Mouse (Mus musculus) layer of hippocampus, adult 2 months (tissue): ENCODE results near the gene Ros1. TPM values are rescaled to one million over a fixed set of nuclear protein-coding genes. Genes with fewer than 3 reads are reported as not detected.

Experiments used
- DNase-seq, 2 experiments: peaks; one replicate each; pipeline ENCODE4 v3.0.0; 2022; ENCODE audit warnings: low spot score in 2 of 2
- H3K27ac ChIP-seq: fragments of 200-600 bp; 2 replicates; pipeline ENCODE4 v1.8.1; 2022
- H3K4me3 ChIP-seq: fragments of 200-600 bp; 2 replicates; pipeline ENCODE4 v1.8.1; 2022; ENCODE audit warnings: mild to moderate bottlenecking
- CTCF ChIP-seq: fragments of 200-600 bp; conservative IDR thresholded peaks from 2 replicates; pipeline ENCODE4 v1.8.1; 2022; ENCODE audit warnings: antibody characterized with exemption, mild to moderate bottlenecking, moderate library complexity
- total RNA-seq, 2 experiments: library from RNA; stranded (reverse); gene quantifications; 2 replicates each; pipeline ENCODE4 v1.2.3; 2021

Ros1 gene
- total RNA-seq, 2 experiments from 2014 or later, result not detected

- TF ChIP-seq CTCF, result peak; percentile 81
- DNase-seq, result peak; percentile 37 to 53
- no peak overlapping the region for H3K4me3 ChIP-seq
- H3K27ac ChIP-seq, result no peak overlapping the region
Measured at GRCm38 (mm10) chr10:52106164-52106757, 88.8 kb downstream of the Ros1 start.

DNA sequence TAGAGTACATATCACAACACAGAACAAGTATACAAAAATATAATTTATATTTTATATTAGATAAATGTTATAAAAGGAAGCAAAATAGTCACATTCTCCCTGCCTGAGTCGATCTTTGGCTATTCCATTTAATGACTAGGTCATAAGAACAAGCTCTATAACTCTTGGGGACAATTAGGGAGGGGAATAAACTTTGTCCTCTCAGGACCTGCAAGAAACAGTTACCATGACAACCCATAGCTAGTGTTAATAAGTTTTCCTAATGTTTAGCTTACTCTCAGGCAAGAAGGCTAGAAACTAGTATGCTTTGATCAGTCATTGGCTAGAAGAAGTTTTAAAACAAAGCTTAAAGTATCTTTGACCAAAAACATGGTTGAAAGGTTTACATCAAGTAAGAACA lies 93.8 kb downstream of the Ros1 start:
- no peak overlapping the region for H3K4me3 ChIP-seq
- no peak for TF ChIP-seq CTCF
- DNase-seq, result no peak

DNA sequence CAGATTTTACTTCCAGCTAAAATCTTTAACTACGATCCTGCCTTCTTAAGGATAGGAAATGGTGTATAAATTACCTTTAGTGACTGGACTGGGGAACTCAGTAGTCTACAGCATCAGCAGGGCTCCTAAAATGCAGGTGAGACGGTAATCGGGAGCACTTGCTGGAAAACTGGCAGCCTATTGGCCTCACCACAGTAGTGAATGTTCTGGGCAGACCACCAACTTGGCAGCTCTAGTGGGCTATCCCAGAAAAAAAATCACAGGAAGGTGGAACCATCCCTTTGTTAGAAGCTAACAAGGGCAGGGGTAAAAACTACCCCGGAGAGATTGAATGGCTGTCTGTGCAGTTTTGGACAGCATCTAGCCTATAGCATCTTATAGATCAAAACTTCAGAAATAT lies 102.9 kb downstream of the Ros1 start:
- TF ChIP-seq CTCF, result no peak
- no peak overlapping the region for H3K27ac ChIP-seq
- H3K4me3 ChIP-seq, result no peak overlapping the region
- no peak for DNase-seq

More for the DNA sequence above, 93.8 kb downstream of the Ros1 start:
- no peak overlapping the region for H3K27ac ChIP-seq

GRCm38 (mm10) chr10:52086681-52087080 lies 108.4 kb downstream of the Ros1 start:
- no peak overlapping the region for H3K27ac ChIP-seq
- no peak for DNase-seq
- H3K4me3 ChIP-seq, result no peak overlapping the region
- no peak for TF ChIP-seq CTCF

DNA sequence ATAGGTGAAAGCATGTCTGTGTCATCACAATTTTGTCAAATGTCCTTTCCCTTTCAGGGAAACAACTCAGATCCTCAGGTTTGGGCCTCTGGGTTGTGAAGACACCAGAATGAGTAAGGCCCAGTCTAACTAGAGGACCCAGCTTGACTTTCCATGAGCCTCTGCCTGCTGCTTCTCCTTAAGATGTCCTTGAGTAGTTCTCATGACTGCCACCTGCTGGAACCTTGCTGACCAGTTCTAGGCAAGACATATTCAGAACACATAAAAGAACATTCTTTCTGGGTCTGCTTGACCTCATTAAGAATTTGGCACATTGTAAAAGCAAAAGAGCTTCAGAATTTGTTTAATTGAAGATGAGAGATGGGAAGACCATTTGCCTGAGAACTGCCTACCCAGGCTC lies 122.6 kb downstream of the Ros1 start:
- DNase-seq, result peak; percentile 3 to 19
- TF ChIP-seq CTCF, result peak; percentile 72
- Histone ChIP-seq H3K27ac (no peak overlapping the region), H3K4me3 (no peak overlapping the region)

- H3K27ac ChIP-seq, result no peak overlapping the region
- no peak overlapping the region for H3K4me3 ChIP-seq
- no peak for DNase-seq
- TF ChIP-seq CTCF, result no peak
Measured at GRCm38 (mm10) chr10:52048287-52048686, 146.8 kb downstream of the Ros1 start.

- DNase-seq, result no peak
- no peak overlapping the region for H3K27ac ChIP-seq
- no peak overlapping the region for H3K4me3 ChIP-seq
- TF ChIP-seq CTCF, result no peak
Measured at GRCm38 (mm10) chr10:52043086-52043485, 152.0 kb downstream of the Ros1 start.

DNA sequence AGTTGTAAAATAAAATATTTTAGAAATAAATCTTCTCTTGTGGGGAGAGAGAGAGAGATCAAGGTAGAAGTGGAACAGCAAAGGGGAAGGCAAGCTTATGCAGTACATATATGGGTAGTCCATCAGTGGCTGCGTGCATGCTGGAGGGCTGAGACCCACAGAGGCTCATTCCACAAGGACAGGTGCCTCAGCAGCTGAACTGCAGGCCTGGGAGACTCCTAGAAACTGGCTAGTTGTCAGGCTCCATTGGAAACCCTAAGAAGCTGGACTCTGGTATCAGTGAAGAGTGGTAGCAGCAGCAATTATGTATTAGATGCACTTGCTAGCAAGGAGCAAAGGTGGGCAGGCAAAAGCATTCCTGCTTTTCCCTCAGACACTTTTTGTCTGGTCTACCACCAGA lies 155.7 kb downstream of the Ros1 start:
- H3K27ac ChIP-seq, result no peak overlapping the region
- no peak for DNase-seq
- no peak overlapping the region for H3K4me3 ChIP-seq
- TF ChIP-seq CTCF, result no peak; the same call in 1 of the 2 replicates

GRCm38 (mm10) chr10:52033729-52034128 lies 161.3 kb downstream of the Ros1 start:
- Histone ChIP-seq H3K4me3 (no peak overlapping the region), H3K27ac (no peak overlapping the region)
- DNase-seq, result no peak
- no peak for TF ChIP-seq CTCF

DNA sequence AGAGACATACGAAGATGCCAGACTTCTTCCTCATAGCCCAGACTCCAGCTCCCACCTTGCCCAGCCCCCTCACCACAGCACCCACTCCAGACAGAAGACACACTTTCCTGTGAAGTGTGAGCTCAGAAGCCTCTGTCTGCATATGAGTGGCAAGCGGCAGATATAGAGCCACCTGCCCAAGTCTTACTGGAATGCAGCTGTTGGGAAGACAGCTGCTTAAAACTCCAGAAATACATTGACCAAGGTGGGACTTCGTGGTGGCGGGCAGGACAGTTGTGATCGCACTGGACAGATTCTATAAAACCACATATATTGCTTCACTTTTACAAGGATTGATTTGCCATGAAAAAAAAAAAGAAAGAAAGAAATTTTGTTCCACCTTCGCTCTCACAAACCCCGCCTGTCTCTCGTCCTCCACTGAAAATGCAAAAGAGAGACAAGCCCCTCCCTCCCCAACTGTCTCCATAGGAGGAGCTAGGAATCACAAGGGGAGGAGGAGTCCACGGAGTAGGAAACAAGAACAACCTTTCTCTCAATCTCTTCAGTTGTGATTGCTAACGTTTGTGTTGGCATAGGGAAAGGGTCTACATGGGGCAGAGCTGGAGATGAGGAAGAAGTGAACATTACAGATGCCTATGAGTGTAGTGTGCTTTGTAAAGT lies 165.5 kb downstream of the Ros1 start:
- Histone ChIP-seq H3K27ac (no peak overlapping the region), H3K4me3 (no peak overlapping the region)
- TF ChIP-seq CTCF, result no peak
- DNase-seq, result no peak

DNA sequence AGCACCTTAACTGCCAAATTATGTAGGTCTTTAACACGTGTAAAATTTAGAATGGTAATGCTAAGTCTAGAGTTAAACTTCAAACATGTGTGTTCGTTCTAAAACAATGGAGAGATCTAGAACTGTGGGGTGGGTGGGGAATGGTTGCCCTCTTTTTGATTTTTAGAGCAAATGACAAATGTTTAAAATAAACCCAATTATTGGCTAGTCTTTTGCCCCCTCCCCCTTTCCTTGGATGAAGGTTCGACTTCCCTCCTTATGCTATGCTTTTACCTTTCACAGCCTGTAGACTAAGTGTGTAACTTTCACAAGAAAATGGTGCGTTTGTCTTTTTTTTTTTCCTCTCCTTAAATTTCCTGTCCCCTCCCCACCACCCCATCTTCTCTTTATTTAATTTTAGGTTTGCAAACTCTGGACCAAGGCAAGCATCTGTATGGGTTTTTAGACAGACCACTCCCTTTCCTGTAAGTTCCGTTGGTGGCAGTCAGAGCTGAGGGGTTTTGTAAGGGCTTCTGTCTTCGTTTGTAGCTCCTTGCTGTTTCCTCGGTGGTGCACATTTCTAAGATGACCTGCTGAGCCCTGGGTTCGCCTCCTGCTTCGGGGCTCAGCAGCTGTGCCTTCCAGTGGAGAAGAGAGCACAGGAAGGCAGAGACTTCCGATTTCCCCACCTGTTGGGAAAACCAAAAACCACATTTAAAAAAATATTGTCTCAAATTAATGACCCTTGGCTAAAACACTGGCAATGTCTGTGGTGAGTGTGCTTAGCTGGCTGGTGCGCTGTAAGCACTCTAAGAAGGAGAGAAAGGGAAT lies 166.3 kb downstream of the Ros1 start:
- DNase-seq, result no peak
- TF ChIP-seq CTCF, result no peak
- H3K27ac ChIP-seq, result no peak overlapping the region
- no peak overlapping the region for H3K4me3 ChIP-seq

DNA sequence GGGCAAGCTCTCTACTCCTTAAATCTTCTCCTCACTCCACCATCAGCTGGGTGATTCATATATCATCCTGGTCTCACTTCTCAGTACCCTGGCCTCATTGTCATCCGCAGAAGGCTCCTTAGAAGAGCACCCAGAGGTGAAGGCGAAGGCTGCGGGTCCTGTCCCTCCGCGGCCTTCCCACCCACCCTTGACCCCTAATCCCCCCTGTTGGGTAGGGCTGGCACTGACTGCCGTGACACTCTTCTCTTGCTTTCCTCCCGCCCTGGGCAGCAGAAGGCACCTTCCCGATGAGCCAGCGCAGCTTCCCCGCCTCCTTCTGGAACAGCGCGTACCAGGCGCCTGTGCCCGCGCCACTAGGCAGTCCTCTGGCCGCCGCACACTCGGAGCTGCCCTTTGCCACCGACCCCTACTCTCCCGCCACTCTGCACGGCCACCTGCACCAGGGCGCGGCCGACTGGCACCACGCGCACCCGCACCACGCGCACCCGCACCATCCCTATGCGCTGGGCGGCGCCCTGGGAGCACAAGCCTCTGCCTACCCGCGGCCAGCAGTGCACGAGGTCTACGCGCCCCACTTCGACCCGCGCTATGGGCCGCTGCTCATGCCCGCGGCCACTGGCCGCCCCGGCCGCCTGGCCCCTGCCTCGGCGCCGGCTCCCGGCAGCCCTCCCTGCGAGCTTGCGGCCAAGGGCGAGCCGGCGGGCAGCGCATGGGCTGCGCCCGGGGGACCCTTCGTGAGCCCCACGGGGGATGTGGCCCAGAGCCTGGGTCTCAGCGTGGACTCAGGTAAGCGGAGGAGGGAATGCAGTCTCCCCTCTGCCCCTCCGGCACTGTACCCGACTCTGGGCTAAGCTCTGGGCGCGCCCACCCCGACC lies 167.6 kb downstream of the Ros1 start:
- Histone ChIP-seq H3K27ac (no peak overlapping the region), H3K4me3 (peak overlapping the region; percentile 43)
- DNase-seq, result no peak
- TF ChIP-seq CTCF, result no peak

DNA sequence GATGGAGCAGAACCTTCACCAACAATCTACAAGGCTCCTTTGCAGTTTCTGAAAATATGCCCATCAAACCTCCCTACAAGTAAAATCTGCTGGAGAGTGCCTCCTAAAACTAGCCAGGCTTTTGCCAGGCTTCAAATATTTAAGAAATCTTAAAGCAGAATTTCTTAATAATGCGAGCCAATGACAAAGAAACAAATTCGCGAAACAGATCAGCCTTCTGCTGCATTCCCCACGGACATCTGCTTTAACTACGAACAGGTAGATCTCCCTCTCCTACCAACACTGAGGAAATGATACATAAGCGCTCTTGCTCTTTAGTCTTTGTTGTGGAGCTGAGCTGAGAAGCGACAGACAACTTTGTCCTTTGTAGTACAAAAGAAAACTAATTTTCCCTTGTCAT lies 169.2 kb downstream of the Ros1 start:
- H3K4me3 ChIP-seq, result no peak overlapping the region
- DNase-seq, result no peak
- no peak overlapping the region for H3K27ac ChIP-seq
- no peak for TF ChIP-seq CTCF
